Mouse (Mus musculus): Measurements from ENCODE around the gene Pgls. TPM values are rescaled to one million over a fixed set of nuclear protein-coding genes. Genes with fewer than 3 reads are reported as not detected.

Pgls gene
- total RNA-seq, 2 experiments from 2014 or later = 64.7 to 69.7 TPM

GRCm38 (mm10) chr8:71633164-71633563 is 41.2 kb downstream of the Pgls start:
- intact Hi-C loops (cut with DNase I) = loop anchor here (1.0 kb wide), 1 partner anchor 72 kb away; no protein-coding TSS in a partner anchor
- DNase-seq = peak; percentile 57 to 75

GRCm38 (mm10) chr8:71633981-71634667 is 42.1 kb downstream of the Pgls start:
- intact Hi-C loops (cut with DNase I) = loop anchor here (1.0 kb wide), 1 partner anchor 73 kb away; no protein-coding TSS in a partner anchor
- peak; percentile 35 to 49 for DNase-seq

- DNase-seq = no peak
- intact Hi-C loops (cut with DNase I) = no loop called here
Measured at GRCm38 (mm10) chr8:71637149-71638095, 45.4 kb downstream of the Pgls start.

DNA sequence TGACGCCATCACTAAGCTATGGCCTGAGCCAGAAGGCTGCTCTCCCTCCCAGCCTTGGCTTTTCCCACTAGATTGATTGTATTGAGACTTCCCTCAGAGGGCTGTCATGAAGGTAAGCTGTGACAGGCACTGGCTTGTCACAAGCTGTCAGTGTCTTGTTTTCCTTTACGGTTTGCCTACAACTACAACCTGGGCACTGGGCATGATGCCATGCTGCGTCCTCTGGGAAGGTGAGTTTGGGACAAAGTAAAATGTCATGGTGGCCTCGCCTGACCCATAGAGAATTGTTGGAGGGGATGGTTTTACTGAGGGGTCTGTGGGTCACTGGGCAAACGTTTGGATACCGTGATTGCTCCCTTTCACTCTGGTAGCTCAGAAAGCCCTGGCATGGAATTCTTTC is 46.3 kb downstream of the Pgls start:
- intact Hi-C loops (cut with DNase I) = no loop called here
- DNase-seq = no peak

GRCm38 (mm10) chr8:71639318-71639717 is 47.3 kb downstream of the Pgls start:
- intact Hi-C loops (cut with DNase I) = no loop called here
- no peak for DNase-seq

DNA sequence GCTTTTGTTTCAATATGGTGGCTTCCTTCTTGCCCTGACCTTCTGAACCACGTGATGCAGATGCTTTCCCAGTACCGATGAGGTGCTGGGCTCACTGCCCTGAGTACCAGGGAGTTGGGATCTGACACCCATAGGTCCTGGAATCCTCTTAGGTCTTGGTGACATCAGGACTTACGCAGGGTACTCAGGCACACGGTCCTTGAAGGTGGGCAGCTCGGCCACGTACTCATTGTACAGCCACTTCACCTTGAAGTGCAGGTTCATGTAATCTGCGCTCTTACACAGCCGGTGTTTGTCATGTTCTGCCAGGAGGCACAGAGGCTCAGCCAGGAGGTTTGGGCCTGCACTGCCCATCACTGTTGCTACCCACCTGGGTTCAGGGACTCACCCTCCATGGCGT is 53.5 kb downstream of the Pgls start:
- DNase-seq = no peak
- intact Hi-C loops (cut with DNase I) = no loop called here

Small RNAs within 50 kb of the gene (microRNA-seq; reads per million reads assigned to microRNA genes)
- 0 reads per million in 2 experiments for gene Mir6769b (ENCODE audit: borderline number of aligned reads in 2 of 2)

Other genes with a start within 250 kb of the Pgls start
- 100 to 1,000 TPM; 148 to 149 TPM for gene Use1, start 225.3 kb upstream of the Pgls start, total RNA-seq (2021)
- 10 to 100 TPM; 11.1 to 14.9 TPM for gene Ocel1, start 220.9 kb upstream of the Pgls start, total RNA-seq (2021)
- gene Nr2f6, start 210.2 kb upstream of the Pgls start, total RNA-seq (2021) = 10 to 100 TPM; 47.6 to 53.6 TPM
- 10 to 100 TPM; 28.0 to 30.4 TPM for gene Ushbp1, start 196.4 kb upstream of the Pgls start, total RNA-seq (2021)
- gene Babam1, start 195.3 kb upstream of the Pgls start, total RNA-seq (2021) = 10 to 100 TPM; 61.2 to 67.1 TPM
- gene Ankle1, start 186.2 kb upstream of the Pgls start, total RNA-seq (2021) = under 1 TPM; 0.19 to 0.39 TPM
- 10 to 100 TPM; 26.2 to 29.9 TPM for gene Abhd8, start 128.5 kb upstream of the Pgls start, total RNA-seq (2021)
- 100 to 1,000 TPM; 117 to 129 TPM for gene Mrpl34, start 127.2 kb upstream of the Pgls start, total RNA-seq (2021)
- 10 to 100 TPM; 32.1 to 32.3 TPM for gene Dda1, start 123.0 kb upstream of the Pgls start, total RNA-seq (2021)
- 10 to 100 TPM; 18.1 to 18.6 TPM for gene Ano8, start 106.2 kb upstream of the Pgls start, total RNA-seq (2021)
- 10 to 100 TPM; 15.8 to 20.2 TPM for gene Gtpbp3, start 104.1 kb upstream of the Pgls start, total RNA-seq (2021)
- gene Plvap, start 80.4 kb upstream of the Pgls start, total RNA-seq (2021) = 10 to 100 TPM; 24.5 to 26.0 TPM
- gene Ccdc194, start 66.5 kb upstream of the Pgls start, total RNA-seq (2021) = not detected
- 10 to 100 TPM; 17.1 to 32.9 TPM for gene Bst2, start 54.7 kb upstream of the Pgls start, total RNA-seq (2021)
- gene Mvb12a, start 49.3 kb upstream of the Pgls start, total RNA-seq (2021) = 10 to 100 TPM; 27.8 to 32.9 TPM
- under 1 TPM in 1 of 2 experiments, not detected in 1; 0.22 TPM for gene Tmem221, start 33.3 kb upstream of the Pgls start, total RNA-seq (2021)
- under 1 TPM in 1 of 2 experiments, not detected in 1; 0.19 TPM for gene Nxnl1, start 25.6 kb upstream of the Pgls start, total RNA-seq (2021)
- gene Slc27a1, start 23.3 kb upstream of the Pgls start, total RNA-seq (2021) = 100 to 1,000 TPM; 171 to 223 TPM
- 1 to 10 TPM in 1 of 2 experiments, under 1 TPM in 1; 0.58 to 1.2 TPM for gene Fam129c, start 5.5 kb downstream of the Pgls start, total RNA-seq (2021)
- 10 to 100 TPM; 40.2 to 45.2 TPM for gene Colgalt1, start 18.8 kb downstream of the Pgls start, total RNA-seq (2021)
- gene Unc13a, start 79.6 kb downstream of the Pgls start, total RNA-seq (2021) = under 1 TPM; 0.49 to 0.64 TPM
- gene Jak3, start 84.1 kb downstream of the Pgls start, total RNA-seq (2021) = 1 to 10 TPM; 8.2 to 8.6 TPM
- gene Insl3, start 97.0 kb downstream of the Pgls start, total RNA-seq (2021) = 1 to 10 TPM; 3.8 to 4.7 TPM
- gene B3gnt3, start 109.6 kb downstream of the Pgls start, total RNA-seq (2021) = 1 to 10 TPM; 6.5 to 7.5 TPM
- gene Fcho1, start 133.5 kb downstream of the Pgls start, total RNA-seq (2021) = 1 to 10 TPM in 1 of 2 experiments, under 1 TPM in 1; 0.56 to 1.2 TPM